Mouse (Mus musculus): ENCODE data around the gene Sars. TPM values are rescaled to one million over a fixed set of nuclear protein-coding genes. Genes with fewer than 3 reads are reported as not detected.

The Sars gene
- total and polyA plus RNA-seq, 3 experiments: 373 to 394 (median 377) TPM

- Histone ChIP-seq H3K79me2 (replicated peaks; ENCODE audit: control insufficient read depth, extremely low read depth, insufficient read depth, poor library complexity, severe bottlenecking) (peaks cover 42% of the 10 kb centered on the region), H3K9me3 (replicated peaks; ENCODE audit: low read length) (no peaks in the 10 kb centered on the region), H3K4me1 (ENCODE audit: control insufficient read depth in 1 of 2, insufficient read depth in 2 of 2) (peaks cover 13 to 43% of the 10 kb centered on the region in 2 experiments), H3K9ac (ENCODE audit: insufficient read depth, low read depth) (peak overlapping the region; percentile 43), H3K4me2 (ENCODE audit: insufficient read depth, low read depth, poor library complexity, severe bottlenecking) (peak overlapping the region; percentile 60), H3K4me3 (replicated peaks in 1 of 3; ENCODE audit: low read depth in 2 of 3, low read length in 2 of 3, poor library complexity in 1 of 3) (peak overlapping the region; percentile 83 to 94 (median 86)), H3K36me3 (replicated peaks in 1 of 2; ENCODE audit: control insufficient read depth in 1 of 2, insufficient read depth in 1 of 2, low read length in 1 of 2) (peaks cover 11 to 23% of the 10 kb centered on the region in 2 experiments), H3K27ac (ENCODE audit: insufficient read depth, low read depth) (no peak overlapping the region; the same call in 1 of the 2 replicates), H3K27me3 (replicated peaks) (peaks cover 4% of the 10 kb centered on the region)
- TF ChIP-seq ZNF384 (IDR thresholded peaks at IDR 0.05; ENCODE audit: low read depth, low read length) (no peak), KAT2A (IDR thresholded peaks at IDR 0.05; ENCODE audit: insufficient replicate concordance, low read length) (no peak), MXI1 (IDR thresholded peaks at IDR 0.05; ENCODE audit: low read depth, low read length) (no peak), UBTF (IDR thresholded peaks at IDR 0.05; ENCODE audit: low read depth, low read length) (no peak), E2F4 (IDR thresholded peaks at IDR 0.05; ENCODE audit: insufficient replicate concordance, low read depth, low read length) (no peak), RCOR1 (conservative IDR thresholded peaks at IDR 0.05; ENCODE audit: low read depth, low read length) (no peak), MEF2A (IDR thresholded peaks at IDR 0.05; ENCODE audit: borderline replicate concordance, low read depth, low read length) (no peak), TBP (conservative IDR thresholded peaks at IDR 0.05; ENCODE audit: low read depth, low read length) (no peak), ZMIZ1 (IDR thresholded peaks at IDR 0.05; ENCODE audit: low read depth, low read length) (no peak)
- in situ Hi-C loops (cut with MboI; ENCODE audit: low pct_ligation_motif_present, low pct_unique_long_range_greater_than_20kb, low sequenced_read_pairs): no loop called here
- no peak for DNase-seq (ENCODE audit: extremely low read depth)
- dilution Hi-C loops (cut with MboI; ENCODE audit: extremely low pct_ligation_motif_present, extremely low pct_unique_long_range_greater_than_20kb, low sequenced_read_pairs): no loop called here
These were observed 327 bp upstream of the Sars start for GRCm38 (mm10) chr3:108445366-108445705.

DNA sequence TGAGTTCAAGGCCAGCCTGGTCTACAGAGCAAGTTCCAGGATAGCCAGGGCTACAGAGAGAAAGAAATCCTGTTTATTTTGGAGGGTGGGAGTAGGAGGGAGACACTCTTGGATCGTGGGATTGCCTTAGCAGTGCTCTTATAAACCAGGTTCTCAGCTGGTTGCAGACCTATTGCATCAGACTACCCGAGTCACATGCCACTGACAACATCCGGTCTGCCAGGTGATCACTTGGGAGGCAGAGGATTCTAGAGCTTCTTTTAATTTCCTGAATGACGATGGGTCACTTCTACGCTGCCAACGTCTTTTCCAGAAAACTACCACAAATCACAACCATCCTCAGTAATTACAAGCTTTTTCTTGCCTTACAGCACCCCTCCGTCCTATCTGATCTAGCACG lies 980 bp downstream of the Sars start:
- in situ Hi-C loops (cut with MboI; ENCODE audit: low pct_ligation_motif_present, low pct_unique_long_range_greater_than_20kb, low sequenced_read_pairs): no loop called here
- peak; percentile 88 for DNase-seq (ENCODE audit: extremely low read depth)

More for the DNA sequence above, 980 bp downstream of the Sars start:
- dilution Hi-C loops (cut with MboI; ENCODE audit: extremely low pct_ligation_motif_present, extremely low pct_unique_long_range_greater_than_20kb, low sequenced_read_pairs): no loop called here
- Histone ChIP-seq H3K9me3 (replicated peaks; ENCODE audit: low read length) (no peaks in the 10 kb centered on the region), H3K9ac (ENCODE audit: insufficient read depth, low read depth) (peak overlapping the region; percentile 100), H3K4me1 (ENCODE audit: control insufficient read depth in 1 of 2, insufficient read depth in 2 of 2) (peaks cover 17 to 53% of the 10 kb centered on the region in 2 experiments), H3K27ac (ENCODE audit: insufficient read depth, low read depth) (peak overlapping the region; percentile 89), H3K79me2 (replicated peaks; ENCODE audit: control insufficient read depth, extremely low read depth, insufficient read depth, poor library complexity, severe bottlenecking) (peaks cover 55% of the 10 kb centered on the region), H3K4me2 (ENCODE audit: insufficient read depth, low read depth, poor library complexity, severe bottlenecking) (peak overlapping the region; percentile 90; the same call in 1 of the 2 replicates), H3K36me3 (replicated peaks in 1 of 2; ENCODE audit: control insufficient read depth in 1 of 2, insufficient read depth in 1 of 2, low read length in 1 of 2) (peaks cover 15 to 35% of the 10 kb centered on the region in 2 experiments), H3K4me3 (replicated peaks in 1 of 3; ENCODE audit: low read depth in 2 of 3, low read length in 2 of 3, poor library complexity in 1 of 3) (peak overlapping the region; percentile 83 to 94 (median 86)), H3K27me3 (replicated peaks) (peaks cover 4% of the 10 kb centered on the region)
- TF ChIP-seq JUND (conservative IDR thresholded peaks at IDR 0.05; ENCODE audit: low read depth, low read length) (0 out of 2 replicates have a peak, but pooled peaks have one; percentile 24), ETS1 (conservative IDR thresholded peaks at IDR 0.05; ENCODE audit: low read depth, low read length) (peak; percentile 91), UBTF (IDR thresholded peaks at IDR 0.05; ENCODE audit: low read depth, low read length) (no peak), GABPA (IDR thresholded peaks at IDR 0.05; ENCODE audit: insufficient replicate concordance, low read depth, low read length) (no peak), MXI1 (IDR thresholded peaks at IDR 0.05; ENCODE audit: low read depth, low read length) (peak; percentile 7), TBP (conservative IDR thresholded peaks at IDR 0.05; ENCODE audit: low read depth, low read length) (peak; percentile 96), USF2 (conservative IDR thresholded peaks at IDR 0.05; ENCODE audit: low read depth, low read length) (peak; percentile 89), NELFE (IDR thresholded peaks at IDR 0.05; ENCODE audit: low read depth, low read length) (peak; percentile 71), NRF1 (IDR thresholded peaks at IDR 0.05; ENCODE audit: low read depth, low read length) (no peak), USF1 (IDR thresholded peaks at IDR 0.05; ENCODE audit: low read depth, low read length) (peak; percentile 89), POLR2A (IDR thresholded peaks at IDR 0.05; ENCODE audit: low read depth, low read length) (peak; percentile 61; the same call in 1 of the 2 replicates), TCF12 (IDR thresholded peaks at IDR 0.05; ENCODE audit: low read depth, low read length) (peak; percentile 87), ZMIZ1 (IDR thresholded peaks at IDR 0.05; ENCODE audit: low read depth, low read length) (peak; percentile 73; the same call in 1 of the 2 replicates), MAX (IDR thresholded peaks at IDR 0.05; ENCODE audit: low read length) (peak; percentile 97), SIN3A (IDR thresholded peaks at IDR 0.05; ENCODE audit: low read length) (peak; percentile 99), RCOR1 (conservative IDR thresholded peaks at IDR 0.05; ENCODE audit: low read depth, low read length) (no peak), POLR2AphosphoS2 (IDR thresholded peaks at IDR 0.05; ENCODE audit: low read depth, low read length) (peak; percentile 63; the same call in 1 of the 2 replicates), KAT2A (IDR thresholded peaks at IDR 0.05; ENCODE audit: insufficient replicate concordance, low read length) (0 out of 2 replicates have a peak, but pooled peaks have one; percentile 18), MYC (IDR thresholded peaks at IDR 0.05; ENCODE audit: low read depth, low read length) (peak; percentile 97; the same call in 1 of the 2 replicates), MEF2A (IDR thresholded peaks at IDR 0.05; ENCODE audit: borderline replicate concordance, low read depth, low read length) (no peak), HCFC1 (IDR thresholded peaks at IDR 0.05; ENCODE audit: low read depth, low read length) (peak; percentile 73), BHLHE40 (IDR thresholded peaks at IDR 0.05; ENCODE audit: low read depth, low read length) (peak; percentile 92), EP300 (IDR thresholded peaks at IDR 0.05; ENCODE audit: low read length) (peak; percentile 30; the same call in 1 of the 2 replicates)

Data from CH12.LX (cell line).